Mouse (Mus musculus) spleen, postnatal 36 days (tissue): ENCODE results near the gene Cyp2c29.
"Not testable (repeated sequence)": the region's sequence is repeated elsewhere in the genome, so short reads cannot be mapped to it uniquely, and the experiment has no call there.

Experiments used
- DNase-seq, 2 experiments: peaks; one replicate each; pipeline ENCODE4 v3.0.0; 2022; ENCODE audit warnings: low spot score in 2 of 2, mixed read lengths in 1 of 2

Gene Cyp2c29

GRCm38 (mm10) chr19:39269105-39269504 is at the start of gene Cyp2c29:
Gene Cyp2c29, plus strand, starts transcription at chr19:39269405.
- DNase-seq, result not testable (repeated sequence)

GRCm38 (mm10) chr19:39267036-39267435 is 2.2 kb upstream of the Cyp2c29 start:
- not testable (repeated sequence) for DNase-seq

DNA sequence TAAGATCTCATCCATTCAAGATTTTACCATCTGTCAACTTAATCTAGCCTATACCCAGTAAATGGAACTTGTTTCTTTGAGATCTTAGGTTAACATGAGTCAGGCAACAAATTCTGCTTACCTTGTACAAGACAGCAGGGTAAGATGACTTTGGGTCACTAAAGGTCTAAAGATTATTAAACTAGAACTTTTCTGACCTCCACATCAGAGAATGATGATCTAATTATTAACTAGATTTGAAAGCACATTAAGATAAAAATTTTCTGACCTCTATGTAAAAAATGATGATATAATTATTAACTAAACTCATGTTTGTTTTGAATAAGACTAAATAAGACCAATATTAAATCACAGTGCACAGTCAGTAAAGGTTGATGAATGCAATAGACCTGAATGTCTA is 13.6 kb downstream of the Cyp2c29 start:
- DNase-seq, result no peak

- DNase-seq, result no peak
Measured at GRCm38 (mm10) chr19:39285637-39286036, 16.4 kb downstream of the Cyp2c29 start.

- DNase-seq, result no peak
Measured at GRCm38 (mm10) chr19:39286825-39287224, 17.6 kb downstream of the Cyp2c29 start.

DNA sequence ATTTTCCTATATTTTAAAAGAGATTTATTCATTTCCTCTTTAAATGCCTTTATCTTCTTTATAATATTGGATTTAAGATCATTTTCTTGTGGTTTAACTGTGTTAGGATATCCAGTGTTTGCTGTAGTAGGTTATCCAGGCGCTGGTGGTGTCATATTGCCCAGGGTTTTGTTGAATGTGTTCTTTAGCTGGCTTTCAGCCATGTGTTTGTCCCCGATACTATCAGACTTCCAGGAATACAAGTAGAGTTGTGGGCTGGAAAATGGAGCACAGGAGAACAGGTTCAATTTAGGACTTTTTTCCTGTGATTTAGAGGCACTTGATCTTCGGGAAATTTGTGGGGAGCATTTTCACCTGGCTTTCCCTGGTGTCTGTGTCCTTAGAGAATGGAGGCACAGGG is 19.8 kb downstream of the Cyp2c29 start:
- no peak for DNase-seq
